Mouse (Mus musculus) brain, embryonic 14.5 days (tissue): ENCODE results near the gene C7.

Experiments
- CTCF ChIP-seq: fragments of 200-500 bp; IDR thresholded peaks from 2 replicates; pipeline ENCODE4 v1.5.1; 2012; ENCODE audit warnings: inconsistent platforms, mild to moderate bottlenecking, moderate library complexity, borderline replicate concordance; ENCODE audit not compliant: insufficient read depth, insufficient read length; ENCODE audit errors: extremely low read depth
- POLR2A ChIP-seq: fragments of 200-500 bp; IDR thresholded peaks from 2 replicates; pipeline ENCODE4 v1.6.1; 2012; ENCODE audit warnings: mild to moderate bottlenecking, inconsistent platforms, borderline replicate concordance; ENCODE audit not compliant: poor library complexity, insufficient read depth, insufficient read length, severe bottlenecking; ENCODE audit errors: extremely low read depth

DNA sequence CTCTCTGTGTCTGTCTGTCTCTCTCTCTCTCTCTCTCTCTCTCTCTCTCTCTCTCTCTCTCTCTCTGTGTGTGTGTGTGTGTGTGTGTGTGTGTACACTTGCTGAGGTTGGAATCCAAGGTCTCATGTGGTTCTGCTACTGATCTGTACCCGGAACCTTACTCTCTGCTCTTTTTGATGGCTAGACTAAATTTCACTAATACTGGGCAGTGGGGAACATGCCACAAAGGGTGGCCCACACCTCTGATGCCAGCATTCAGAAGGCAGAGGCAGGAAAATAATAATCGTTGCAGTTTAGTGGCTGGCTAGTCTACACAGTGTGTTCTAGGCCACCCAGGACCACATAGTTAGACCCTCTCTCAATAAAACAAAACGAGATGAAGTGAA is 45.1 kb upstream of the C7 start:
- no peak for TF ChIP-seq POLR2A
- TF ChIP-seq CTCF = no peak
